Mouse (Mus musculus) liver, embryonic 15.5 days (tissue): Measurements from ENCODE around the gene Ttc1. TPM values are rescaled to one million over a fixed set of nuclear protein-coding genes. Genes with fewer than 3 reads are reported as not detected.

Experiments
- ATAC-seq: fragments of 200-750 bp; cut with Nextera tagmentation; 2 replicates; pipeline ENCODE4 v1.8.0; 2017; ENCODE audit warnings: moderate number of reproducible peaks, mild to moderate bottlenecking, moderate library complexity; ENCODE audit not compliant: insufficient read depth
- H3K27ac ChIP-seq: fragments of 300-500 bp; sonication (generic); replicated peaks from 2 replicates; pipeline ENCODE4 v1.5.1; 2015; ENCODE audit warnings: mild to moderate bottlenecking, inconsistent platforms
- H3K27me3 ChIP-seq: fragments of 300-500 bp; sonication (generic); 2 replicates; pipeline ENCODE4 v1.6.1; 2015; ENCODE audit warnings: mild to moderate bottlenecking, inconsistent platforms
- H3K36me3 ChIP-seq: fragments of 300-500 bp; sonication (generic); replicated peaks from 2 replicates; pipeline ENCODE4 v1.6.1; 2015; ENCODE audit warnings: moderate library complexity, mild to moderate bottlenecking, inconsistent platforms
- H3K4me1 ChIP-seq: fragments of 300-500 bp; sonication (generic); replicated peaks from 2 replicates; pipeline ENCODE4 v1.6.1; 2015; ENCODE audit warnings: inconsistent platforms
- H3K4me2 ChIP-seq: fragments of 300-500 bp; sonication (generic); 2 replicates; pipeline ENCODE4 v1.6.1; 2015; ENCODE audit warnings: moderate library complexity, mild to moderate bottlenecking, inconsistent platforms
- H3K4me3 ChIP-seq: fragments of 300-500 bp; sonication (generic); replicated peaks from 2 replicates; pipeline ENCODE4 v1.5.1; 2015; ENCODE audit warnings: mild to moderate bottlenecking, inconsistent platforms
- H3K9ac ChIP-seq: fragments of 300-500 bp; sonication (generic); 2 replicates; pipeline ENCODE4 v1.6.1; 2015; ENCODE audit warnings: moderate library complexity, mild to moderate bottlenecking, inconsistent platforms
- H3K9me3 ChIP-seq: fragments of 300-500 bp; sonication (generic); replicated peaks from 2 replicates; pipeline ENCODE4 v1.6.1; 2016; ENCODE audit warnings: inconsistent platforms
- WGBS: fragments of 180-500 bp; shearing (Covaris S2); methylation state at CpG from one replicate; pipeline ENCODE4 v1.1.7; 2015; ENCODE audit warnings: mixed read lengths; ENCODE audit not compliant: insufficient replicate concordance; 5-methylcytosine and 5-hydroxymethylcytosine counted together
- polyA plus RNA-seq: library from polyadenylated mRNA; unstranded; fragments of >200 nt; fragmentation: Nextera tagmentation; extraction: Ambion mirVana; gene quantifications from 2 replicates; pipeline ENCODE4 v1.2.1, GENCODE M21; 2015

Gene Ttc1
- polyA plus RNA-seq: 24.6 and 29.5 TPM in 2 replicates

DNA sequence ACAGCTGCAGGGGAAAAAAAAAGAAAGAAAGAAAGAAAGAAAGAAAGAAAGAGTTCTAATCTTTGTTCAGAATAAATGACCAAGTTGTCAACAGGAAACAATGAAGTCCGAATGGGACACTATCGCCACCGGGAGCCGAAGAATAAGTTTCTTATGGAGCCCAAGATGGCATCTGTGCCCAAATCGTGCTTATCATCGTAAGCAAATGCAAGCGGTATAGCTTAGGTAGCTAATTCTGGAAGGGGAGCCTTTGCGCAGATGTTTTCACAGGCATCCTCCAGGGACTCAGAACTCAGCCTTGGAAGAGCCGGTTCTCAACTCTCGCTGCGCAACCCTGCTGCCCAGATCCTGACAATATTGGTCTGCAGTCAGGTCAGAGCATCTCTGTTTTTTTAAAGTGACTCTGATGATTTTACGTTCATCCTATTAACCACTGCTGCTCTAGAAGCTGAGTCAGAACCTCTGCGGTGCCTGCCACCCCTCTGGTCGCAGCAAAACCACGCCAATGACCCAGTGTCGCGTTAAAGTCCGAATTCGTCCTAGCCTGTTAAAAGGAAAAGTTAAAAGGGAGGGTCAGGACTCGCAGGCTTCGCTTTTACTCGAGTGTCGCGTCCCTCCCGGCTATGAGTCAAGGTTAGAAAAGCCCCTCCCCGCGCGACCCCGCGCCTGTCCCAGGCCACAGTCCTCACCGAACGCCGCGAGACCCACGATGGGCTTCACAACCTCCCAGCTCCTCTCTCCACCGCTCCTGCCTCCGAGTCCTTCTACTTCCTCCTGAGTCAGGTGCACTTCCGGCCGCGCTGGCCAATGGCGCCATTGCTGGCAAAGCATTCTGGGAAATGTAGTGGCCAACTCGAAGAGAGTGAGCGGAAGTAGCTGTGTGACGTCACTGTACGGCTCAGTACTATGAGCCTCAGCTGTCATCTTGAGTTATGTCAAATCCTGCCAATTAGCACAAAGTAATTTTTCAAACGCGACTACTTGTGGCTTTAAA lies at the start of gene Ttc1:
Gene Ttc1 (minus strand): TSS at position 776 of the 994 bp plus-strand sequence.
- ATAC-seq: peak; percentile 99
- Histone ChIP-seq H3K9ac (peak within 1 kb of the TSS; percentile 82), H3K4me3 (peak within 1 kb of the TSS; percentile 82), H3K4me2 (peak within 1 kb of the TSS; percentile 89), H3K4me1 (peaks cover 10% of the 10 kb centered on the region), H3K9me3 (no peaks in the 10 kb centered on the region), H3K27ac (peak within 1 kb of the TSS; percentile 65), H3K27me3 (no peaks in the 10 kb centered on the region), H3K36me3 (peaks cover 28% of the 10 kb centered on the region)
- 2% methylated on average over 47 of the region's 47 CpGs for WGBS

- Histone ChIP-seq H3K27ac (no peak overlapping the region), H3K9ac (no peak overlapping the region), H3K4me2 (no peak overlapping the region), H3K9me3 (no peaks in the 10 kb centered on the region), H3K27me3 (no peaks in the 10 kb centered on the region), H3K36me3 (no peaks in the 10 kb centered on the region), H3K4me1 (no peaks in the 10 kb centered on the region), H3K4me3 (no peak overlapping the region)
- ATAC-seq: no peak
- 40% methylated on average over 8 of the region's 8 CpGs for WGBS
Measured at GRCm38 (mm10) chr11:43795992-43796391, 48.2 kb upstream of the Ttc1 start.

GRCm38 (mm10) chr11:43790446-43790845 lies 42.6 kb upstream of the Ttc1 start:
- Histone ChIP-seq H3K4me1 (no peaks in the 10 kb centered on the region), H3K27ac (no peak overlapping the region), H3K4me2 (no peak overlapping the region), H3K9me3 (no peaks in the 10 kb centered on the region), H3K36me3 (no peaks in the 10 kb centered on the region), H3K4me3 (no peak overlapping the region), H3K27me3 (no peaks in the 10 kb centered on the region), H3K9ac (no peak overlapping the region)
- no peak for ATAC-seq
- WGBS: 62% methylated on average over 6 of the region's 6 CpGs

- no peaks in the 10 kb centered on the region for H3K36me3 ChIP-seq
- peaks cover 7% of the 10 kb centered on the region for H3K4me1 ChIP-seq
- H3K27ac ChIP-seq: no peak overlapping the region
- no peak overlapping the region for H3K9ac ChIP-seq
- no peaks in the 10 kb centered on the region for H3K9me3 ChIP-seq
- no peak overlapping the region for H3K4me3 ChIP-seq
- no peak for ATAC-seq
- H3K27me3 ChIP-seq: no peaks in the 10 kb centered on the region
- 11% methylated on average over 2 of the region's 2 CpGs for WGBS
- no peak overlapping the region for H3K4me2 ChIP-seq
Measured at GRCm38 (mm10) chr11:43783772-43784171, 36.0 kb upstream of the Ttc1 start.

GRCm38 (mm10) chr11:43783106-43783505 lies 35.3 kb upstream of the Ttc1 start:
- ATAC-seq: 0 out of 2 replicates have a peak, but pooled peaks have one; percentile 25
- Histone ChIP-seq H3K27ac (no peak overlapping the region), H3K4me2 (no peak overlapping the region), H3K36me3 (no peaks in the 10 kb centered on the region), H3K4me3 (no peak overlapping the region), H3K27me3 (no peaks in the 10 kb centered on the region), H3K4me1 (peaks cover 7% of the 10 kb centered on the region), H3K9me3 (no peaks in the 10 kb centered on the region), H3K9ac (no peak overlapping the region)
- 52% methylated on average over 5 of the region's 5 CpGs for WGBS

GRCm38 (mm10) chr11:43779551-43779950 lies 31.7 kb upstream of the Ttc1 start:
- H3K27me3 ChIP-seq: peaks cover 27% of the 10 kb centered on the region
- H3K4me2 ChIP-seq: no peak overlapping the region
- no peak for ATAC-seq
- no peak overlapping the region for H3K4me3 ChIP-seq
- H3K27ac ChIP-seq: no peak overlapping the region
- H3K9ac ChIP-seq: no peak overlapping the region
- peaks cover 7% of the 10 kb centered on the region for H3K4me1 ChIP-seq
- no peaks in the 10 kb centered on the region for H3K9me3 ChIP-seq
- 43% methylated on average over 5 of the region's 5 CpGs for WGBS
- H3K36me3 ChIP-seq: no peaks in the 10 kb centered on the region

DNA sequence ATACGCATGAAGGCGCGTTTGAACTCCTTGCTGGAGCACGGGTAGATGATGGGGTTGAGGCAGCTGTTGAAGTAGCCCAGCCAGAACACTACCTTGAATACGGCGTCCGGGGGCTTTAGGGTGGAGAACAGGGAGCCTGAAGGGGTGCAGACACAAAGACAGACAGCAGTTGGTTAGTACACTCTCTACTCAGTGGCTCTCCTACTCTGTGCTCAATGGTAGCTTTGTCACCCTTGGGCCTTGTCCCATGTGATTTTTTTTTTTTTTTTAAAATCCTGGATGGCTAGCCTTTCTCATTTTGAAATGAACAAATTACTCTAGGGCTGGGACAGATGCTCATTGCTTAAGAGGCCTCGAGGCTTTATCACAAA lies 28.5 kb upstream of the Ttc1 start:
- no peak for ATAC-seq
- Histone ChIP-seq H3K4me2 (peak overlapping the region; percentile 25; the same call in 1 of the 2 replicates), H3K4me3 (no peak overlapping the region), H3K4me1 (no peaks in the 10 kb centered on the region), H3K9me3 (no peaks in the 10 kb centered on the region), H3K27ac (no peak overlapping the region), H3K9ac (no peak overlapping the region), H3K36me3 (no peaks in the 10 kb centered on the region), H3K27me3 (peaks cover 40% of the 10 kb centered on the region)
- 19% methylated on average over 8 of the region's 8 CpGs for WGBS

DNA sequence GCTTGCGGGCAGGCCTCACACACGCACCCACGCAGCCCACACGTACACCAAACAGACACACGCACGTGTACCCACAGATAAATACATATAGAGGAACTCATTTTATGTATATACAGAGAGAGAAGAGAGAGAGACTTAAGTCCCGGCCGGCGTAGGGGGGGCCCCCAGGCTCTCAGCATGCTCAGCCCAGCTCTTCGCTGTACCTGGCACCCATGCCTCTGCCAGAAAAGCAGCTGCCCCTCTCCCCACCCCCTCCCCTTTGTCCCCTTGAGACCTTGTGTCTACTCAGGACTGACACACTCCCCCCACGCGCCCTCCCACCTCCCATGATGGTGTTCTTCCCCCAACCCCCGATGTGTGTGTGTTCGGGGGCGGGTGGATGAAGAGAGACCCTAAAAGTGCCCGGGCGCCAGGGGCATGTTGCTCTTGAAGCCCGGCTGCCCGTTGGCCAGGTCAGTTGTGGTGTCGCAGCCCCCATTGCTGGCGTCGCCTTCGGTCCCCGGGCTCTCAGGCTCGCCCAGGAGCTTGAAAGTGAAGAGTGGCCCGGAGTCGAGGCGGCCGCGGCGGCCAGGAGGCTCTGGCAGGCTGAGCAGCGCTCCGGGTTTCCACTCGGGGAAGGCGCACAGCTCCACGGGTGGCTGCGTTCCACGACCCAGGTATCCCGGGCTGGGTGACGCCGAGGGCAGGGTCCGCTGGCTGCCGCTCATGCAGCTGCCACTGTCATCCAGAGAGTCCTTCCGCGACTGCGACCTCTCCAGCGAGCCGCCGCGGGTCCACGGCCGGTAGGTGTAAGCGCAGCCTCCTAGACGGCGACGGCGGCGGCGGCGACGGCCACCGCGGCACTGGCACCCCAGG lies 27.9 kb upstream of the Ttc1 start:
- H3K4me1 ChIP-seq: no peaks in the 10 kb centered on the region
- WGBS: 12% methylated on average over 63 of the region's 63 CpGs
- peaks cover 40% of the 10 kb centered on the region for H3K27me3 ChIP-seq
- no peak overlapping the region for H3K27ac ChIP-seq
- H3K9ac ChIP-seq: no peak overlapping the region
- H3K4me3 ChIP-seq: no peak overlapping the region
- peak overlapping the region; percentile 25; the same call in 1 of the 2 replicates for H3K4me2 ChIP-seq
- no peak for ATAC-seq
- H3K9me3 ChIP-seq: no peaks in the 10 kb centered on the region
- H3K36me3 ChIP-seq: no peaks in the 10 kb centered on the region

GRCm38 (mm10) chr11:43773725-43774124 lies 25.9 kb upstream of the Ttc1 start:
- Histone ChIP-seq H3K27ac (no peak overlapping the region), H3K4me1 (no peaks in the 10 kb centered on the region), H3K27me3 (peaks cover 45% of the 10 kb centered on the region), H3K9me3 (no peaks in the 10 kb centered on the region), H3K9ac (no peak overlapping the region), H3K4me2 (no peak overlapping the region), H3K4me3 (no peak overlapping the region), H3K36me3 (no peaks in the 10 kb centered on the region)
- 39% methylated on average over 5 of the region's 5 CpGs for WGBS
- no peak for ATAC-seq

DNA sequence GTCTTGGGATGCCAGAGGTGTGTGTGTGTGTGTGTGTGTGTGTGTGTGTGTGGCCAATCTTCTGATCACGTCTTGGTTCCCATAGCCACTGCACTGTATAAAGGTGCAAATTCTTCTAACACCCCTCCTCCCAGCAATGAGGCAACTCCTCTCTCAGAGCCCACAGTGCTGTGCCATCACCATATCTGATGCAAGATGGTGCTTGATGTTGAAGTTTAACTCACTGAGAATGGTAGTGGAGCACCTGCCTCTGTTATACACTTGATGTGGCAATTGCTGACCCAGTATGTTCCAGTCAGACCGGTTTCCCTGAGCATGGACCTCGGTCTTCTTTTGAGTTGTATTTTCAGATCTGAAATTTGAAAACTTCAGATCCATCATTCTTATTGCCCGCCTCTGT lies 22.3 kb upstream of the Ttc1 start:
- ATAC-seq: no peak
- H3K9ac ChIP-seq: no peak overlapping the region
- 53% methylated on average over 4 of the region's 4 CpGs for WGBS
- peaks cover 45% of the 10 kb centered on the region for H3K27me3 ChIP-seq
- no peaks in the 10 kb centered on the region for H3K9me3 ChIP-seq
- no peak overlapping the region for H3K27ac ChIP-seq
- no peaks in the 10 kb centered on the region for H3K4me1 ChIP-seq
- H3K4me3 ChIP-seq: no peak overlapping the region
- no peaks in the 10 kb centered on the region for H3K36me3 ChIP-seq
- H3K4me2 ChIP-seq: no peak overlapping the region

- no peak overlapping the region for H3K4me3 ChIP-seq
- H3K27me3 ChIP-seq: peaks cover 35% of the 10 kb centered on the region
- ATAC-seq: no peak
- no peak overlapping the region for H3K27ac ChIP-seq
- H3K9me3 ChIP-seq: no peaks in the 10 kb centered on the region
- H3K36me3 ChIP-seq: no peaks in the 10 kb centered on the region
- no peak overlapping the region for H3K9ac ChIP-seq
- H3K4me1 ChIP-seq: no peaks in the 10 kb centered on the region
- no peak overlapping the region for H3K4me2 ChIP-seq
- 56% methylated on average over 11 of the region's 11 CpGs for WGBS
Measured at GRCm38 (mm10) chr11:43767749-43768148, 19.9 kb upstream of the Ttc1 start.
